Mouse (Mus musculus) kidney, adult 2 months (tissue): ENCODE measurements around the gene Dcaf17.

Source experiments
- CTCF ChIP-seq: fragments of 200-500 bp; conservative IDR thresholded peaks from 2 replicates; pipeline ENCODE4 v1.5.1; 2011; ENCODE audit warnings: low read depth, mild to moderate bottlenecking, control low read depth, low read length, moderate library complexity, mixed read lengths; ENCODE audit not compliant: insufficient read depth, insufficient read length
- POLR2A ChIP-seq: fragments of 200-500 bp; IDR thresholded peaks from one replicate; pipeline ENCODE4 v1.6.1; 2011; ENCODE audit warnings: low read depth, low read length, control low read depth

GRCm38 (mm10) chr2:71056115-71056835, 1.1 kb downstream of the Dcaf17 start:
- TF ChIP-seq POLR2A (no peak), CTCF (0 out of 2 replicates have a peak, but pooled peaks have one; percentile 9)
